Mouse (Mus musculus): ENCODE measurements around the gene Ttyh3.

DNA sequence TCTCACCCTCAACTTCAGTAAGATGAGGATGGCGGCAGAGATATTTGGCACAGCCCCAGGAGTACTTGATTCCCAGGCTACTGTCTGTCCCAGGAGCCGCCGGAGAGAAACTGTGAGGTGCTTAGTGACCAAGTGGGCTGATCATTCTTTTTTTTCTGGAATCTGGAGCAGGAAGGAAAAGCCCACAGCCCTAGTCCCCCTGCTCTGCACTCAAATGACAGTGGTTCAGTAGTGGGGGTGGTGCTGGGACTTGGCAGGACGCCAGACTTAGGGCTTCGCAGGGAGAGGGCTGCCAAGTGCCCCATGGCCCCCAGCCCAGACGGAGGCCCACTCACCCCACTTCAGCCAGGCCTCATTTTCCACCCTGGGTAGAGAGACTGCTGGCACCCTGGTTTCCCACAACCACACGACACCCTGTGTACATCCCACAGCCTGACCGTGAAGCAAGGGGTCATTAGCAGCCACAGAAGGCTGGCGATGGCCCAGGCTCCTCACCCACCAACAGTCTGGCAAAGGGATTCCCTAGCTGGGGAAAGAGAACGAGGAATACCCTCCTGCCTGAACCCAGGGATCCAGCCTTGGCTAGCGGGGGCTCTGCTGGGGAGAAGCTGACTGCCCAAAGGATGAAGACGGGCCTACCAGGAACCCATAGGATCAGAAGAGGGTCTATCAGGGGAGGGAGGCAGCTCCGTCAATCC lies 861 bp downstream of the Ttyh3 start:
- no peak for TF ChIP-seq GATA1 (IDR thresholded peaks at IDR 0.05; ENCODE audit: borderline replicate concordance, low read length)
- TF ChIP-seq FLI1 (IDR thresholded peaks at IDR 0.05; ENCODE audit: low read length), result no peak
